Mouse (Mus musculus): Measurements from ENCODE around the gene Parp9. TPM values are rescaled to one million over a fixed set of nuclear protein-coding genes. Genes with fewer than 3 reads are reported as not detected.
"Not testable (repeated sequence)": the region's sequence is repeated elsewhere in the genome, so short reads cannot be mapped to it uniquely, and the experiment has no call there.

Gene Parp9
- polyA plus RNA-seq, 1 experiment, result 14.8 TPM

DNA sequence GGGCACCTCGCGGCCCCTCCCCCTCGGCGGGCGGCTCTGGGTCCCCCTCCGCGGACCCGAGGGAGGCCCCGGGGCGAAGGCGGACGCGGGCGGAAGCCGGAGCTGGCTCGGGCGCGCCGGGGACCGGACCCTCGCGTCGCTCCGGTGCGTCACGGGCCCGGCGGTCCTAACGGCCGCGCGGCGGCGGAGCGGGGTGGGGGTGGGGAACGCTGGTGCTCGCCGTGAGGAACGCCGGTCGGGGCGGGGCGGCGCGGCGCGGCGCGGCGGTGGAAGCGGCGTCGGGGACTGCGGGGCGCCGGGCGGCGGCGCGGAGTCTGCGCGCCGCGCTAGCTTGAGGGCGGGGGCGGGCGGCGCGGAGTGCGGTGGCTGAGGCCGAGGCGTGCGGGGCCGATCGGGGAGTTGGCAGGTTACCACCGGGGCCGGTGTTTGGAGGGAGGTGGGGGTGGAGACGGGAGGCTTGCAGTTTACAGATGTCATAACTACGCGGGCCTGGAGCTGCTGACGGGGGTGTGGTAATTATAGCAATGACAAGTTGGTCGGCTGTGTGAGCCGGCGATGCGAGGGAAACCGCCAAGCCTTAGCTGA lies 45.3 kb downstream of the Parp9 start:
- Histone ChIP-seq H3K27ac (ENCODE audit: control insufficient read depth, insufficient read depth, low read length) (peak overlapping the region; percentile 32), H3K36me3 (ENCODE audit: control insufficient read depth, insufficient read depth, low read length) (no peaks in the 10 kb centered on the region), H3K4me1 (replicated peaks; ENCODE audit: control insufficient read depth, insufficient read depth, low read length) (peaks cover 8% of the 10 kb centered on the region), H3K4me3 (ENCODE audit: control insufficient read depth, insufficient read depth, low read length) (peak overlapping the region; percentile 67), H3K27me3 (ENCODE audit: control insufficient read depth, insufficient read depth, low read length) (no peaks in the 10 kb centered on the region; the same call in 1 of the 2 replicates)
- WGBS, result under 1% methylated on average over 79 of the region's 86 CpGs
- peak; percentile 57 for DNase-seq
- no peak for TF ChIP-seq POLR2A (IDR thresholded peaks at IDR 0.05; ENCODE audit: control insufficient read depth, extremely low read depth, insufficient read depth, low read length, poor library complexity)
- TF ChIP-seq CTCF (IDR thresholded peaks at IDR 0.05; ENCODE audit: borderline replicate concordance, control insufficient read depth, extremely low read depth, insufficient read depth, low read length, poor library complexity), result no peak

DNA sequence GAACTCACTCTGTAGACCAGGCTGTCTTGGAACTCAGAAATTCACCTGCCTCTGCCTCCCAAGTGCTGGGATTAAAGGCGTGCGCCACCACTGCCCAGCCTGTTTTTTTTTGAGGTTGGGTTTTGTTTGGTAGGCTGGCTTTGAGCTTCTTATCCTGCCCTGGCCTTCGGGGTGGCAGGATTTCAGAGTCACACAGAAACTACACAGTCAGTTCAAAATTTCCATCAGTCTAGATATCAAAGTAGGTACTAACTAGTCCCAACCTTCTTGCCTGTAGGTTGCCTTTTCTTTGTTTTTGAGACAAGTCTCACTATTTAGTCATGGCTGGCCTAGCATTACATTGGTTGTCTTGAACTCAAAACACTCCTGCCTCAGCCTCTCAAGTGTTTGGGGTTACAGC lies 46.2 kb downstream of the Parp9 start:
- WGBS, result 36% methylated on average over 3 of the region's 3 CpGs
- H3K27ac ChIP-seq (ENCODE audit: control insufficient read depth, insufficient read depth, low read length), result no peak overlapping the region
- no peak for DNase-seq
- no peak for TF ChIP-seq CTCF (IDR thresholded peaks at IDR 0.05; ENCODE audit: borderline replicate concordance, control insufficient read depth, extremely low read depth, insufficient read depth, low read length, poor library complexity)
- TF ChIP-seq POLR2A (IDR thresholded peaks at IDR 0.05; ENCODE audit: control insufficient read depth, extremely low read depth, insufficient read depth, low read length, poor library complexity), result no peak
- H3K36me3 ChIP-seq (ENCODE audit: control insufficient read depth, insufficient read depth, low read length), result no peaks in the 10 kb centered on the region
- H3K4me3 ChIP-seq (ENCODE audit: control insufficient read depth, insufficient read depth, low read length), result no peak overlapping the region
- H3K27me3 ChIP-seq (ENCODE audit: control insufficient read depth, insufficient read depth, low read length), result no peaks in the 10 kb centered on the region; the same call in 1 of the 2 replicates
- peaks cover 8% of the 10 kb centered on the region for H3K4me1 ChIP-seq (replicated peaks; ENCODE audit: control insufficient read depth, insufficient read depth, low read length)

DNA sequence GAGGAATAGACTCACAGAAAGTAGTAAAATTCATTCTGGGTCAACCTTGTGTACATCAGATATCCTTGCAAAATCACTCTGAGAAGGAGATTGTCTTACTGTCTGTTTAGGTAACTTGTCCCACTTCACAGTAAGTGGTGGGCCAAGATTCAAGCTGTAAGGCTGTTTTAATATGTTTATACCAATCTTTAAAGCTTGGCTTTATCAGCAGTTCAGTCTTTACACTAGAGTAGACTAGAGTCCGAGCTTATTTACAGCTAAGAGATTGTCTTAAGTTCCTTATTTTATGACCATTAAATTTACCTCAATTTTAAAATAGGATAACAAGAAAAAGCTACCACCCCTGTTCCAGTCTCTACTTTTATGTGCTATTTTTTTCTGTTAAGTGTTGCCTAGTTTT lies 49.7 kb downstream of the Parp9 start:
- no peaks in the 10 kb centered on the region for H3K36me3 ChIP-seq (ENCODE audit: control insufficient read depth, insufficient read depth, low read length)
- DNase-seq, result no peak
- WGBS, result 79% methylated on average over 1 of the region's 1 CpGs
- H3K4me1 ChIP-seq (replicated peaks; ENCODE audit: control insufficient read depth, insufficient read depth, low read length), result peaks cover 5% of the 10 kb centered on the region
- H3K27ac ChIP-seq (ENCODE audit: control insufficient read depth, insufficient read depth, low read length), result no peak overlapping the region
- no peak for TF ChIP-seq POLR2A (IDR thresholded peaks at IDR 0.05; ENCODE audit: control insufficient read depth, extremely low read depth, insufficient read depth, low read length, poor library complexity)
- no peak for TF ChIP-seq CTCF (IDR thresholded peaks at IDR 0.05; ENCODE audit: borderline replicate concordance, control insufficient read depth, extremely low read depth, insufficient read depth, low read length, poor library complexity)
- no peaks in the 10 kb centered on the region for H3K27me3 ChIP-seq (ENCODE audit: control insufficient read depth, insufficient read depth, low read length)
- no peak overlapping the region for H3K4me3 ChIP-seq (ENCODE audit: control insufficient read depth, insufficient read depth, low read length)

DNA sequence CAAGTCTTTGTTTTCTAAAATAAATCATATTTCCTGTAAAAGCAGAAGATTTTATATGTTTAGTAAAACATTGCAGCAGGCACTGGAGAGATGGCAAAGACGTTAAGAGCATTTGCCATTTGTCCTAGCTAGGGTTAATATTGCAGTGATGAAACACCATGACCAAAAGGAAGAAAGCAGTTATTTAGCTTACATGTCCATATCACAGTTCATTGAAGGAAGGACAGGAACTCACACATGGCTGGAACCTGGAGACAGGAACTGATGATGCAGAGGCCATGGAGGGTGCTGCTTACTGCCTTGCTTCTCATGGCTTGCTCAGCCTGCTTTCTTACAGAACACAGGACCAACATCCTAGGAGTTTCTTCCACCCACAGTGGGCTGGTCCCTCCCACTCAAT lies 54.1 kb downstream of the Parp9 start:
- 89% methylated on average over 1 of the region's 1 CpGs for WGBS
- DNase-seq, result no peak
- Histone ChIP-seq H3K36me3 (ENCODE audit: control insufficient read depth, insufficient read depth, low read length) (no peaks in the 10 kb centered on the region), H3K4me1 (replicated peaks; ENCODE audit: control insufficient read depth, insufficient read depth, low read length) (peaks cover 2% of the 10 kb centered on the region; the same call in 1 of the 2 replicates), H3K27me3 (ENCODE audit: control insufficient read depth, insufficient read depth, low read length) (no peaks in the 10 kb centered on the region), H3K4me3 (ENCODE audit: control insufficient read depth, insufficient read depth, low read length) (no peak overlapping the region), H3K27ac (ENCODE audit: control insufficient read depth, insufficient read depth, low read length) (no peak overlapping the region)
- TF ChIP-seq POLR2A (IDR thresholded peaks at IDR 0.05; ENCODE audit: control insufficient read depth, extremely low read depth, insufficient read depth, low read length, poor library complexity) (no peak), CTCF (IDR thresholded peaks at IDR 0.05; ENCODE audit: borderline replicate concordance, control insufficient read depth, extremely low read depth, insufficient read depth, low read length, poor library complexity) (no peak)

DNA sequence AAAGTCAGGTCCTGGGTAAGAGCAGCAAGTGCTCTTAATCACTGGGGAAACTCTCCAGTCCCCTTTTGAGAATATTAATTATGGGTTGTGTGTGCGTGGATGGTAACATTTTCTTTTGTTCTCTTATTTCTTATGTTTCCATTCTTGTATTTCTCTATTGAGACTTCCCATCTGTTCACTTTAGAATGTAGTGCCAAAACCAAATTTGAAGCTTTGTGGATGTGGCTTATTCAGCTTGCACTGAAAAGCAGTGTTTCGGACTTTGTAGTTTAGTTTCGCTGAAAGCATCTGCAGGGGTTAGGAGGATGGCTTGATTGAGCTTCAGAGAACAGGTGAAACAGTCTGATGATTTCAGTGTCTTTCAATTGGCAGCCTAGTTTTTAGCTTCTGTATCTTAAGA lies 55.0 kb downstream of the Parp9 start:
- WGBS, result 96% methylated on average over 3 of the region's 3 CpGs
- no peaks in the 10 kb centered on the region for H3K36me3 ChIP-seq (ENCODE audit: control insufficient read depth, insufficient read depth, low read length)
- H3K27ac ChIP-seq (ENCODE audit: control insufficient read depth, insufficient read depth, low read length), result no peak overlapping the region
- TF ChIP-seq CTCF (IDR thresholded peaks at IDR 0.05; ENCODE audit: borderline replicate concordance, control insufficient read depth, extremely low read depth, insufficient read depth, low read length, poor library complexity) (no peak), POLR2A (IDR thresholded peaks at IDR 0.05; ENCODE audit: control insufficient read depth, extremely low read depth, insufficient read depth, low read length, poor library complexity) (no peak)
- H3K4me3 ChIP-seq (ENCODE audit: control insufficient read depth, insufficient read depth, low read length), result no peak overlapping the region
- peaks cover 2% of the 10 kb centered on the region; the same call in 1 of the 2 replicates for H3K4me1 ChIP-seq (replicated peaks; ENCODE audit: control insufficient read depth, insufficient read depth, low read length)
- no peak for DNase-seq
- no peaks in the 10 kb centered on the region for H3K27me3 ChIP-seq (ENCODE audit: control insufficient read depth, insufficient read depth, low read length)

DNA sequence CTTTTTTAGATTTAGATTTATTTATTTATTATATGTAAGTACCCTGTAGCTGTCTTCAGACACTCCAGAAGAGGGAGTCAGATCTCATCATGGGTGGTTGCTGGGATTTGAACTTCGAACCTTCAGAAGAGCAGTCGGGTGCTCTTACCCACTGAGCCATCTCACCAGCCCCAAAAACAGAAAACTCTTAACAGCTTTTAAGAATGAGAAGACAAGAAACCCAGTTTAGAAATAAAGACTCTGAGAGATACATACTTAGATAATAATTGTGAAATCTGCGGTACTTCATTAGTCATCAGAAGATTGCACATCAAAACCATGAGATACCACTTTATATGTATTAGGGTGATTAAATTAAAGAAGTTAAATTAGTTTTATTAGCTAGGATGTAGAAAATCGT lies 60.6 kb downstream of the Parp9 start:
- H3K4me3 ChIP-seq (ENCODE audit: control insufficient read depth, insufficient read depth, low read length); DNase-seq; H3K4me1 ChIP-seq (replicated peaks; ENCODE audit: control insufficient read depth, insufficient read depth, low read length); H3K27ac ChIP-seq (ENCODE audit: control insufficient read depth, insufficient read depth, low read length); H3K27me3 ChIP-seq (ENCODE audit: control insufficient read depth, insufficient read depth, low read length): not testable (repeated sequence)
- H3K36me3 ChIP-seq (ENCODE audit: control insufficient read depth, insufficient read depth, low read length), result peaks cover 14% of the 10 kb centered on the region; the same call in 1 of the 2 replicates
- 96% methylated on average over 4 of the region's 4 CpGs for WGBS

DNA sequence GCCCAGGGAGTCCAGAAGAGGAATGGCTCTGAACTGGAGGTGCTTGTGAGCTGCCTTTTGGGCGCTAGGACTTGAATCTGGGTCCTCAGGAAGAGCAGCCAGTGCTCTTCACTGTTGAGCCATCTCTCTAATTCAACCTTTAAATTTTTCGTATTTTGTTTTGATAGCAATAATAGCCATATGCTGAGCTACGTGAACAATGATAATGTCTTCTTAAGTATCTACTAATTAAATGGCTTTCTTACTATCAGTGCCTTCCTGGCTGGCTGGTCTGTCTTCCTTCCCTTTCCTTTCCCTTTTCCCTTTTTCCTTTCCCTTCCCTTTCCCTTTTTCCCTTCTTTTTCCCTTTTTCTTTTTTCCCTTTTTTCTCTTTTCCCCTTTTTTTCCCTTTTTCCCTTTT lies 70.1 kb downstream of the Parp9 start:
- Histone ChIP-seq H3K36me3 (ENCODE audit: control insufficient read depth, insufficient read depth, low read length) (peaks cover 12% of the 10 kb centered on the region), H3K4me3 (ENCODE audit: control insufficient read depth, insufficient read depth, low read length) (no peak overlapping the region), H3K27me3 (ENCODE audit: control insufficient read depth, insufficient read depth, low read length) (no peaks in the 10 kb centered on the region), H3K4me1 (replicated peaks; ENCODE audit: control insufficient read depth, insufficient read depth, low read length) (no peaks in the 10 kb centered on the region), H3K27ac (ENCODE audit: control insufficient read depth, insufficient read depth, low read length) (no peak overlapping the region)
- 98% methylated on average over 3 of the region's 3 CpGs for WGBS
- TF ChIP-seq CTCF (IDR thresholded peaks at IDR 0.05; ENCODE audit: borderline replicate concordance, control insufficient read depth, extremely low read depth, insufficient read depth, low read length, poor library complexity) (no peak), POLR2A (IDR thresholded peaks at IDR 0.05; ENCODE audit: control insufficient read depth, extremely low read depth, insufficient read depth, low read length, poor library complexity) (no peak)
- DNase-seq, result no peak
